In the genomic region with DNA sequence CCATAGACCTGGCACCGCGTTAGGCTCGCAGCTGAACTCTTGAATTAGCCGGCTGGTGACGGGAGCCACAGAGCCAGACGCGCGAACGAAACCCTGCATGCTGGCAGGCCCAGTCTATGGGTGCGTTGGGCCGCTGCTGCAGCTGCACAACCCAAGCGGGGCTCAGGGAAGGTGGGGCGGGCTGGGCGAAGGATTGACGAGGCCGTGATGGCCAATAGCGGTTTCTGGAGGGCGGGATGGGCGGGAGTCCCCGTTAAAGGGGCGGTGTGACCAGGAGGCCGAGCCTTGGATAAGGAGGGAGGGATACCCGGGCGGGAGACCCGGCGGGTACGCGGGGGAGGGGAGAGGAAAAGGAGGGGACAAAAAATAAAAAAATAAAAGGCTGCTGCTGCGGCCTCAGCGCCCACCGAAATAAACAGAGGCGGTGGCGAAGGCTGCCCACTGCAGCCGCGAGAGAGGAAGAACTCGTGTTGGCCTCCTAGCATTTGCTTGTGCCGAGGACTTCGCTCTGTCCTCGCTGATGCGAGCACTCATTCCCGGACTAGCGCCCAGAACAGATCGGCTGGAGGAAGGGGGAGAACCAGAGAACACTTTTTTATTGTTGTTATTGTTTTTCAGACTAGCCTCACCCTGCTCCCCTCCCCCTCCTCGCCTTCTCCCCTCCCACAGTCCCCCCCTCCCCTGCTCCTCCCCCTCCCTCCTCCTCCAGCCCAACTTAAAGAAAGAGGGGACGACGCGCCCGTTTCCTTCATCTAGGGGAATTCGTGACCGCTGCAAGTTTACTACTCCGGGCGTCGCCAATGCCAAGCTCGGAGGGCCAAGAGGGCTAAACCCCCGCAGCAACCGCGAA, we compare ENCODE assay signal across 10 mouse cellular contexts. TPM values are rescaled to one million over a fixed set of nuclear protein-coding genes. Genes with fewer than 3 reads are reported as not detected.
DNase-seq lines count a peak whose midpoint lies in the region; ATAC-seq and TF ChIP-seq lines count a peak whose summit lies in the region.
"Had no signal": no experiment of that assay in that cellular context is flagged by ENCODE, and none has a peak within 500 bp of the region (broad histone marks: within the 10 kb centered on the region; RNA-seq: fewer than 3 reads in every experiment).

No protein-coding gene starts in this region.

- peaks cover 35% of the 10 kb centered on the region for H3K4me1 ChIP-seq in heart, embryonic 13.5 days
- H3K4me1 ChIP-seq in ES-E14 (ENCODE audit: control insufficient read depth in 2 of 2, insufficient read depth in 2 of 2, low read length in 2 of 2, poor library complexity in 1 of 2) = peaks cover 2 to 3% of the 10 kb centered on the region in 2 experiments; a peak in 2 of 4 replicates
- H3K4me1 ChIP-seq in hindbrain, embryonic 14.5 days (replicated peaks; ENCODE audit: control insufficient read depth, insufficient read depth, low read length) = peaks cover 6% of the 10 kb centered on the region; the same call in 1 of the 2 replicates
- H3K4me1 ChIP-seq in midbrain, embryonic 14.5 days (ENCODE audit: control insufficient read depth, insufficient read depth, low read length) = no peaks in the 10 kb centered on the region

- in situ Hi-C loops in ES-E14 (cut with MboI; ENCODE audit: low sequenced_read_pairs in 2 of 2, unreplicated experiment in 2 of 2) = no loop called here

- intact Hi-C loops in heart, postnatal 14 days (cut with DNase I) = no loop called here

- H3K27ac ChIP-seq in heart, embryonic 13.5 days (replicated peaks) = no peak overlapping the region
- peak overlapping the region; percentile 73 for H3K27ac ChIP-seq in ES-E14 (ENCODE audit: insufficient read depth, low read depth, low read length, poor library complexity, severe bottlenecking)
- peak overlapping the region; percentile 96 for H3K27ac ChIP-seq in hindbrain, embryonic 14.5 days
- peak overlapping the region; percentile 94 for H3K27ac ChIP-seq in midbrain, embryonic 14.5 days (replicated peaks; ENCODE audit: low read depth, low read length)

- H3K9me3 ChIP-seq in heart, embryonic 13.5 days = no peaks in the 10 kb centered on the region
- no peaks in the 10 kb centered on the region for H3K9me3 ChIP-seq in ES-E14 (ENCODE audit: control insufficient read depth, insufficient read depth, low read depth, low read length)
- H3K9me3 ChIP-seq in hindbrain, embryonic 14.5 days (ENCODE audit: control insufficient read depth, low read length) = no peaks in the 10 kb centered on the region
- H3K9me3 ChIP-seq in midbrain, embryonic 14.5 days (ENCODE audit: control insufficient read depth, low read length) = no peaks in the 10 kb centered on the region

- H3K36me3 ChIP-seq in heart, embryonic 13.5 days = no peaks in the 10 kb centered on the region
- H3K36me3 ChIP-seq in ES-E14 (ENCODE audit: control insufficient read depth, insufficient read depth, low read length, poor library complexity, severe bottlenecking) = peaks cover 12% of the 10 kb centered on the region
- H3K36me3 ChIP-seq in hindbrain, embryonic 14.5 days (replicated peaks; ENCODE audit: control insufficient read depth, insufficient read depth) = no peaks in the 10 kb centered on the region; the same call in 1 of the 2 replicates
- no peaks in the 10 kb centered on the region for H3K36me3 ChIP-seq in midbrain, embryonic 14.5 days (ENCODE audit: control insufficient read depth, insufficient read depth, low read length)

- WGBS in heart, embryonic 13.5 days = 1% methylated on average over 54 of the region's 57 CpGs
- WGBS in hindbrain, embryonic 14.5 days = under 1% methylated on average over 56 of the region's 57 CpGs
- under 1% methylated on average over 57 of the region's 57 CpGs for WGBS in midbrain, embryonic 14.5 days

- H3K27me3 ChIP-seq in heart, embryonic 13.5 days (replicated peaks) = peaks cover 98% of the 10 kb centered on the region
- peaks cover 61% of the 10 kb centered on the region for H3K27me3 ChIP-seq in hindbrain, embryonic 14.5 days (ENCODE audit: control insufficient read depth, insufficient read depth, low read length)
- H3K27me3 ChIP-seq in midbrain, embryonic 14.5 days (ENCODE audit: control insufficient read depth, insufficient read depth, low read length) = peaks cover 54% of the 10 kb centered on the region

- DNase-seq in heart, postnatal 14 days = no peak
- no peak for DNase-seq in ES-E14 (ENCODE audit: low read depth, low spot score)
- DNase-seq in hindbrain, embryonic 14.5 days (ENCODE audit: low spot score) = peak; percentile 73
- DNase-seq in midbrain, embryonic 14.5 days = peak; percentile 83
- no peak for DNase-seq in thymus, postnatal 10 days (ENCODE audit: low spot score in 2 of 2)
- DNase-seq in lung, postnatal 10 days = no peak

- H3K4me3 ChIP-seq in heart, embryonic 13.5 days = peak overlapping the region; percentile 56
- peak overlapping the region; percentile 68 to 76 for H3K4me3 ChIP-seq in ES-E14 (ENCODE audit: insufficient read depth in 1 of 2, low read depth in 1 of 2, low read length in 2 of 2, poor library complexity in 1 of 2, severe bottlenecking in 1 of 2)
- H3K4me3 ChIP-seq in hindbrain, embryonic 14.5 days (replicated peaks; ENCODE audit: low read length) = peak overlapping the region; percentile 51
- H3K4me3 ChIP-seq in midbrain, embryonic 14.5 days (replicated peaks; ENCODE audit: low read depth, low read length) = peak overlapping the region; percentile 52

- no peak for ATAC-seq in heart, embryonic 13.5 days (ENCODE audit: extremely low read depth, insufficient number of reproducible peaks, low FRiP score, low TSS enrichment)
- peak; percentile 26; the same call in 1 of the 2 replicates for ATAC-seq in common myeloid progenitor, adult 5-6 weeks (replicated peaks; ENCODE audit: low read depth, poor library complexity, severe bottlenecking)
- peak; percentile 80 for ATAC-seq in hindbrain, embryonic 14.5 days (ENCODE audit: low FRiP score)
- peak; percentile 76 for ATAC-seq in midbrain, embryonic 14.5 days (ENCODE audit: low FRiP score, low TSS enrichment)

- peak overlapping the region; percentile 79 for H3K4me2 ChIP-seq in heart, embryonic 13.5 days
- H3K4me2 ChIP-seq in hindbrain, embryonic 14.5 days (replicated peaks) = peak overlapping the region; percentile 55
- peak overlapping the region; percentile 56 for H3K4me2 ChIP-seq in midbrain, embryonic 14.5 days (ENCODE audit: low read length)

- no peak overlapping the region for H3K9ac ChIP-seq in heart, embryonic 13.5 days
- peak overlapping the region; percentile 66 for H3K9ac ChIP-seq in ES-E14 (ENCODE audit: insufficient read depth, low read depth, low read length, poor library complexity, severe bottlenecking)
- H3K9ac ChIP-seq in hindbrain, embryonic 14.5 days = peak overlapping the region; percentile 85
- peak overlapping the region; percentile 77 for H3K9ac ChIP-seq in midbrain, embryonic 14.5 days (replicated peaks; ENCODE audit: low read length)

TF ChIP-seq in ES-E14, 5 proteins besides CTCF, POLR2A, EP300 and RAD21:
- TF ChIP-seq HCFC1 (IDR thresholded peaks at IDR 0.05; ENCODE audit: borderline replicate concordance, insufficient read depth, low read length) = no peak
- TF ChIP-seq ZNF384 (IDR thresholded peaks at IDR 0.05; ENCODE audit: low read depth, low read length) = peak; percentile 73

RNA-seq across cellular contexts. Expression of a gene that starts 1.0 kb away (rescaled TPM):
- not detected in 2 replicates for polyA plus RNA-seq in heart, embryonic 13.5 days (2015; fragmentation: Nextera tagmentation; extraction: Ambion mirVana)
- under 1 TPM in 1 of 2 experiments, not detected in 1; 0.22 TPM for total RNA-seq in heart, postnatal 14 days (2021)
- total RNA-seq in ES-E14 (2012; rRNA removed) = 17.3 and 22.1 TPM in 2 replicates
- not detected in 2 replicates for total RNA-seq in common myeloid progenitor, adult 5-6 weeks (2017)
- 10.6 and 11.4 TPM in 2 replicates for polyA plus RNA-seq in hindbrain, embryonic 14.5 days (2014; fragmentation: Nextera tagmentation; extraction: Ambion mirVana)
- polyA plus RNA-seq in midbrain, embryonic 14.5 days (2014; fragmentation: Nextera tagmentation; extraction: Ambion mirVana) = 10.3 and 10.8 TPM in 2 replicates
- total RNA-seq: MEL had no signal
- polyA plus RNA-seq: large intestine, adult 2 months had no signal

RNA-seq across cellular contexts. Expression of a gene that starts 8.8 kb away (rescaled TPM):
- polyA plus RNA-seq in heart, embryonic 13.5 days (2015; fragmentation: Nextera tagmentation; extraction: Ambion mirVana) = 0.06 TPM in 1 of 2 replicates, not detected in the other
- total RNA-seq in heart, postnatal 14 days (2021) = not detected
- total RNA-seq in ES-E14 (2012; rRNA removed) = 15.2 and 29.7 TPM in 2 replicates
- not detected in 2 replicates for total RNA-seq in common myeloid progenitor, adult 5-6 weeks (2017)
- polyA plus RNA-seq in hindbrain, embryonic 14.5 days (2014; fragmentation: Nextera tagmentation; extraction: Ambion mirVana) = 11.6 and 14.0 TPM in 2 replicates
- polyA plus RNA-seq in midbrain, embryonic 14.5 days (2014; fragmentation: Nextera tagmentation; extraction: Ambion mirVana) = 9.9 and 14.9 TPM in 2 replicates
- polyA plus RNA-seq: large intestine, adult 2 months had no signal

RNA-seq across cellular contexts. Expression of a gene that starts 16.1 kb away (rescaled TPM):
- 0.09 TPM in 1 of 2 replicates, not detected in the other for polyA plus RNA-seq in heart, embryonic 13.5 days (2015; fragmentation: Nextera tagmentation; extraction: Ambion mirVana)
- not detected for total RNA-seq in heart, postnatal 14 days (2021)
- total RNA-seq in ES-E14 (2012; rRNA removed) = not detected in 2 replicates
- not detected in 2 replicates for total RNA-seq in common myeloid progenitor, adult 5-6 weeks (2017)
- 0.31 and 0.95 TPM in 2 replicates for polyA plus RNA-seq in hindbrain, embryonic 14.5 days (2014; fragmentation: Nextera tagmentation; extraction: Ambion mirVana)
- 0.38 and 0.72 TPM in 2 replicates for polyA plus RNA-seq in midbrain, embryonic 14.5 days (2014; fragmentation: Nextera tagmentation; extraction: Ambion mirVana)
- total RNA-seq: MEL had no signal
- polyA plus RNA-seq: large intestine, adult 2 months had no signal

RNA-seq across cellular contexts. Expression of a gene that starts 23.4 kb away (rescaled TPM):
- not detected in 2 replicates for polyA plus RNA-seq in heart, embryonic 13.5 days (2015; fragmentation: Nextera tagmentation; extraction: Ambion mirVana)
- total RNA-seq in heart, postnatal 14 days (2021) = not detected
- 0.21 and 0.31 TPM in 2 replicates for total RNA-seq in ES-E14 (2012; rRNA removed)
- not detected in 2 replicates for total RNA-seq in common myeloid progenitor, adult 5-6 weeks (2017)
- 0.50 and 1.2 TPM in 2 replicates for polyA plus RNA-seq in hindbrain, embryonic 14.5 days (2014; fragmentation: Nextera tagmentation; extraction: Ambion mirVana)
- polyA plus RNA-seq in midbrain, embryonic 14.5 days (2014; fragmentation: Nextera tagmentation; extraction: Ambion mirVana) = 0.70 and 0.75 TPM in 2 replicates
- total RNA-seq: MEL had no signal
- polyA plus RNA-seq: large intestine, adult 2 months had no signal

RNA-seq across cellular contexts. Expression of a gene that starts 59.9 kb away (rescaled TPM):
- polyA plus RNA-seq in heart, embryonic 13.5 days (2015; fragmentation: Nextera tagmentation; extraction: Ambion mirVana) = 22.6 and 22.8 TPM in 2 replicates
- 10 to 100 TPM; 58.6 to 63.4 TPM for total RNA-seq in heart, postnatal 14 days (2021)
- 12.3 and 26.7 TPM in 2 replicates for total RNA-seq in ES-E14 (2012; rRNA removed)
- total RNA-seq in common myeloid progenitor, adult 5-6 weeks (2017) = 52.9 and 118 TPM in 2 replicates
- polyA plus RNA-seq in hindbrain, embryonic 14.5 days (2014; fragmentation: Nextera tagmentation; extraction: Ambion mirVana) = 27.2 and 34.6 TPM in 2 replicates
- polyA plus RNA-seq in midbrain, embryonic 14.5 days (2014; fragmentation: Nextera tagmentation; extraction: Ambion mirVana) = 19.1 and 29.9 TPM in 2 replicates

Comparison
In these comparisons a context has a peak if more than half of its experiments do, and no peak if none do; other contexts are left out.
1. DNase-seq: peak in hindbrain, embryonic 14.5 days (single experiment) and midbrain, embryonic 14.5 days (single experiment); none in heart, postnatal 14 days (0 of 2), ES-E14 (single experiment), thymus, postnatal 10 days (0 of 2) and lung, postnatal 10 days (single experiment).
2. RNA of a gene that starts 1.0 kb away (total RNA-seq): 17.3 to 22.1 TPM in ES-E14; 0.22 TPM in heart, postnatal 14 days and not detected in common myeloid progenitor, adult 5-6 weeks; every median in the first group is over 10 times any median in the second.
3. RNA of a gene that starts 8.8 kb away (total RNA-seq): 15.2 to 29.7 TPM in ES-E14; not detected in heart, postnatal 14 days and not detected in common myeloid progenitor, adult 5-6 weeks; every median in the first group is over 10 times any median in the second.
4. Peak in every context shown above with its lines, with median percentiles within 50 percentile points of each other: H3K4me2 ChIP-seq and H3K4me3 ChIP-seq.